Mouse (Mus musculus) fibroblast of lung, adult 2 months (primary cell): ENCODE data around the gene Pate4.
A peak's percentile ranks its signal among the peaks of the same experiment; 100 is the strongest.
"Not testable (repeated sequence)": the region's sequence is repeated elsewhere in the genome, so short reads cannot be mapped to it uniquely, and the experiment has no call there.

Experiments
- DNase-seq: peaks from one replicate; pipeline ENCODE4 v3.0.0-alpha.2; 2011; ENCODE audit warnings: low read depth

Pate4 gene

GRCm38 (mm10) chr9:35611841-35612240 lies at the start of gene Pate4:
Pate4 (minus strand) TSS chr9:35611941.
- DNase-seq = no peak

- no peak for DNase-seq
Measured at GRCm38 (mm10) chr9:35648102-35648501, 36.4 kb upstream of the Pate4 start, which contains the start of gene Pate3. Pate3 (minus strand) TSS chr9:35648202.

- DNase-seq = no peak
Measured at GRCm38 (mm10) chr9:35632981-35633380, 21.2 kb upstream of the Pate4 start.

DNA sequence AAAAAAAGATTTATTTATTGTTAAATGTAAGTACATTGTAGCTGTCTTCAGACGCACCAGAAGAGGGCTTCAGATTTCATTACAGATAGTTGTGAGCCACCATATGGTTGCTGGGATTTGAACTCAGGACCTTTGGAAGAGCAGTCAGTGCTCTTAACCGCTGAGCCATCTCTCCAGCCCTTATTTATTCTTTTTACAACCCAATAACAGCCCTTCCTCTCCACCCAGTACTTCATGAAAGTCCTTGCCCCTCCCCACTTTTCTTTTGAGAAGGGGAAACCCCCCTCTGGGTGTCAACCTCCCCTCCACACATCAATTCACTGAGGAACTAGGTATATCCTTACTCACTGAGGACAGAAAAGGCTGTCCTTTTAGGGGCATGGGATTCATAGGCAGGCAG lies 5.0 kb upstream of the Pate4 start:
- not testable (repeated sequence) for DNase-seq

- no peak for DNase-seq
Measured at GRCm38 (mm10) chr9:35614005-35614404, 2.3 kb upstream of the Pate4 start.

DNA sequence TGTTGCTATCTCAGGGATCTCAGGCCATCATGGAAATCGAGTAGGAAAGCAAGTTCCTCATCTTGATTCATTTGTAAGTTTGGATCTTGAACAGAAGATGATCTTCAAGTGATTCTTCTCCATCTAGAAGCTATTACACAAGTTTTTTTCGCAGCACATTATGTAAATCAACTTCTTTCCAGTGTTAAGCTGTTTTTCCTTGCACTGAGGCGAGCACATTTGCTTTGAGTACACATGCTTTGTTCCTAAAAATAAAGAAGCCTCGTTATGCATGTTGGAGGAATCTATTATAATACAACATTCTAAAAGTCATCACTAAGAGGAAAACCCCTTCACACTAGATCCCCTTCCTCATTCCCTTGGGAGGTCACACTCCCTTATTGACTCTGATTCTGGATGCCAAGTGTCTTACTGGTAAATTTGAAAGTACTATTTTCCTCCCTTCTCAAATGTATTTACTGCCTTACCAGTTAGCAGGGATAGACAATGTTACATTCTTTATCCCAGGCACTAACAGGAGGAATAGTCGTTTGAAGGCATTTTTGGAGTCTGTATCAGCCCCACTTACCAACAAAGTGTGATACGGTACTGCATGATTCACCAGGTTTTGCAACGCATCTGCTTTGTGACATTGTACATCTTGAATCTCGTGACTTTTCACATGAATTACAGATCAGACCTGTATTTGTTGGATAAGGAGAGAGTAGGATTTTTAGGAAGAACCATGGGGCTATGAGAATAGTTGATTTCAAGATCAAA lies 3.9 kb downstream of the Pate4 start:
- DNase-seq = no peak

- peak; percentile 12 for DNase-seq
Measured at GRCm38 (mm10) chr9:35592903-35593302, 18.8 kb downstream of the Pate4 start.

GRCm38 (mm10) chr9:35587674-35588073 lies 24.1 kb downstream of the Pate4 start:
- no peak for DNase-seq

GRCm38 (mm10) chr9:35574416-35574815 lies 37.3 kb downstream of the Pate4 start:
- DNase-seq = no peak

DNA sequence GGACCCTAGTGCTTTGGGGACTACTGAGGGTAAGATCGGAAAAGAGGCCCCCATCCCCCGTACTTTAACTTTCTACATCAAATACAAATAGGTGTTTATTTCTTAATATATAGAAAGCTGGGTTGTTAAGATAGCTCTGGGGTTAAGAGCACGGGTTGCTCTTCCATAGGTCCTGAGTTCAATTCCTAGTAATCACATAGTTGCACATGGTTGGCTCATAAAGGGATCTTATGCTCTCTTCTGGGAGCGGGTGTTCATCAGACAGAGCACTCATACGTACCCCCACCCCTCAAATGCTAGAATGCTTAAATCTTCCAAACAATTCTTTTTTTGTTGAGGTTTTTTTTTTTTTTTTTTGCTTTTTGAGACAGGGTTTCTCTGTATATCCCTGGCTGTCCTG lies 41.1 kb downstream of the Pate4 start:
- DNase-seq = peak; percentile 3

DNA sequence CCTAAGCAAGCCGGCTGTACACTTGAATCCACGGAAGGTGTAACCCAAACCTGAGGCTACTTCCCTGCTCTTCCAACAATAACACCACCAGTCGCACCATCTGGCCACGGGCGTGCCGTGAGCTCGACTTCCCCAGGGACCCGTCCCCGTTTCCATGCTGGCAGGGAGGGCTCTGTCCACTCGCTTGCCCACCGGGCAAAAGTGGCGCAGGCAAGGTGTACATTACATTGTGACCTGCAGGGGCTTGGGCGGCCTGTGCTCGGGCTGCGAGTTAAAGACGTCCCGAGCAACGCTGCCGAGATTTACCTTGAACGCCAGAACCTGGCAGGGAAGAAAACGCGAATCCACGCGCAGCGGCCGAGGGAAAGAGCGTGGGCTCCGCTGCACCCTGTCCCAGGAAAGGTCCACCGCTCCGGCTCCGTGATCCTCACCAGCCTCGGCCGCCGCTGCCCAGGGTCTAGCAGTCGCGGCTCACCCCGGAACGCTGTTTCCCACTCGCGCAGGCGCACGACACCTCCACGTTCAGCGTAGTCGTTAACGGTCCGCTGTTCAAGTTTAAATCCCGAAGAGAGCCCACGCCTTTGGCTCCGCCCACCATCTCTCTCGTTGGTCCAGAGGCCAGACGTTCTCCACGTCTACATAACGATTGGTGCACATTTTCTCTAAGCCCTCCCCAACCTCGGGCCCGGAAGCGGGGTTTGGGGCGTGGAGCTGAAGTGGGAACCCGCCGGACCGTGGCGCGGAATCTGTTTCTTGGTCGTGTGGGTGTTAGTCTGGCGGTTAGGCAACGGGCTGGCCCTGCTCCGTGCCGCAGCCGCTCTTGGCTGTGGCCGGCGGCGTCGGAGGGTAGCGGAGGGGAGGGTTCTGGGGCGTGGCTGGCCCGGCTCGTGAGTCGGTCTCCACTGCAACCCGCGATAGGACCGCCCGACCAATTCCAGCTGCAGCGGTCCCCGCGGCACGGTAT lies 41.9 kb downstream of the Pate4 start, which contains the start of the genes Pate2 and Hyls1:
Gene Pate2 (plus strand): TSS at position 714 of the 964 bp plus-strand sequence.
Gene Hyls1 (minus strand): TSS at position 828 of the 964 bp plus-strand sequence.
- peak; percentile 96 for DNase-seq

GRCm38 (mm10) chr9:35567995-35568394 lies 43.7 kb downstream of the Pate4 start:
- no peak for DNase-seq

- DNase-seq = no peak
Measured at GRCm38 (mm10) chr9:35564536-35565240, 47.1 kb downstream of the Pate4 start.

- no peak for DNase-seq
Measured at GRCm38 (mm10) chr9:35561583-35561982, 50.2 kb downstream of the Pate4 start.

DNA sequence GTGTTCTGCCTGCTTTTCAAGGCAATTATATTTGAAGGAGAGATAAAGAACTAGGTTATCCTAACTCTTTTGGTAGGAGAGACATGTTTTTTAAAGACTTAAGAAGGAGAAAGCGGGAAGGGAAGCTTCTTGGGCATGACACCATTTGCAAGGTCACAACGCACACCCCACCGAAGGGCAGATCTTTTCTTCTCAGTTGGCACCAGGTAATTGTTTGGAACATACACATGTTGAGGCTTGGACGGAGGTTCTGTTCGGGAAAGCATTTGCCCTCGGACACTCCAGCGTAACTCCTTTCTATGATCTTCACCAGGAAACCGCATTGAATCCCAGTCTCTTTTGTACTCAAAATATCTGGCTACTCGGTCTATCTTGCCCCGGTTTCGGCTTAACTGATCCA lies 50.7 kb downstream of the Pate4 start:
- DNase-seq = no peak

GRCm38 (mm10) chr9:35559009-35559890 lies 52.5 kb downstream of the Pate4 start:
- DNase-seq = peak; percentile 51

- no peak for DNase-seq
Measured at GRCm38 (mm10) chr9:35558257-35559008, 53.3 kb downstream of the Pate4 start, which contains the start of the genes Ddx25 and Pus3. Ddx25 (minus strand) TSS chr9:35558528. Pus3 (plus strand) TSS chr9:35558595.
